Mouse (Mus musculus) spleen, adult 2 months (tissue): Measurements from ENCODE around the gene Pirb. TPM values are rescaled to one million over a fixed set of nuclear protein-coding genes. Genes with fewer than 3 reads are reported as not detected.
A peak's percentile ranks its signal among the peaks of the same experiment; 100 is the strongest.

ENCODE experiments used
- DNase-seq, 2 experiments: peaks; one replicate each; pipeline versions ENCODE4 v3.0.0 to v3.0.0-alpha.2; 2012 to 2021; ENCODE audit warnings: low spot score in 2 of 2, low read depth in 1 of 2
- H3K27ac ChIP-seq: fragments of 200-500 bp; 2 replicates; pipeline ENCODE4 v1.5.1; 2012; ENCODE audit warnings: low read length, inconsistent platforms; ENCODE audit not compliant: insufficient read depth
- H3K27me3 ChIP-seq: fragments of 200-500 bp; 2 replicates; pipeline ENCODE4 v1.6.1; 2012; ENCODE audit warnings: mild to moderate bottlenecking, moderate library complexity, low read length, inconsistent platforms; ENCODE audit not compliant: control insufficient read depth, insufficient read depth
- H3K36me3 ChIP-seq: fragments of 200-500 bp; 2 replicates; pipeline ENCODE4 v1.6.1; 2012; ENCODE audit warnings: mild to moderate bottlenecking, low read length, inconsistent platforms; ENCODE audit not compliant: control insufficient read depth, insufficient read depth
- H3K4me1 ChIP-seq: fragments of 200-500 bp; 2 replicates; pipeline ENCODE4 v1.6.1; 2011; ENCODE audit warnings: inconsistent platforms; ENCODE audit not compliant: control insufficient read depth, insufficient read depth, insufficient read length
- H3K4me3 ChIP-seq: fragments of 200-500 bp; 2 replicates; pipeline ENCODE4 v1.5.1; 2011; ENCODE audit warnings: mild to moderate bottlenecking, inconsistent platforms; ENCODE audit not compliant: insufficient read depth, insufficient read length; ENCODE audit errors: extremely low read depth
- CTCF ChIP-seq: fragments of 200-500 bp; IDR thresholded peaks from 2 replicates; pipeline ENCODE4 v1.5.1; 2011; ENCODE audit warnings: mild to moderate bottlenecking, inconsistent platforms; ENCODE audit not compliant: insufficient read depth, insufficient read length, insufficient replicate concordance; ENCODE audit errors: extremely low read depth
- POLR2A ChIP-seq: fragments of 200-500 bp; IDR thresholded peaks from 2 replicates; pipeline ENCODE4 v1.6.1; 2011; ENCODE audit warnings: low read depth, low read length, inconsistent platforms
- WGBS: fragments of 180-500 bp; shearing (Covaris S2); methylation state at CpG from one replicate; pipeline ENCODE4 v1.1.7; 2018; 5-methylcytosine and 5-hydroxymethylcytosine counted together
- polyA plus RNA-seq: library from polyadenylated mRNA; depleted of rRNA; stranded (reverse); fragments of >200 nt; gene quantifications from 2 replicates; pipeline ENCODE4 v1.2.3, GENCODE M21; 2012

Pirb gene
- polyA plus RNA-seq, 1 experiment, result 51.9 TPM

GRCm38 (mm10) chr7:3677342-3677741 is 42.8 kb downstream of the Pirb start, which contains the start of gene Tmc4:
TSS of gene Tmc4 (minus strand) at chr7:3677553.
- Histone ChIP-seq H3K4me1 (no peaks in the 10 kb centered on the region), H3K27ac (no peak within 1 kb of the TSS)
- no peak for TF ChIP-seq POLR2A
- TF ChIP-seq CTCF, result no peak

GRCm38 (mm10) chr7:3676371-3676770 is 43.8 kb downstream of the Pirb start:
- Histone ChIP-seq H3K27me3 (no peaks in the 10 kb centered on the region), H3K4me3 (no peak overlapping the region), H3K36me3 (peaks cover 6% of the 10 kb centered on the region; the same call in 1 of the 2 replicates), H3K4me1 (no peaks in the 10 kb centered on the region), H3K27ac (no peak overlapping the region)
- WGBS, result 91% methylated on average over 12 of the region's 12 CpGs
- DNase-seq, result no peak
- no peak for TF ChIP-seq POLR2A
- TF ChIP-seq CTCF, result no peak

More at GRCm38 (mm10) chr7:3677342-3677741, 42.8 kb downstream of the Pirb start, which contains the start of gene Tmc4:
- Histone ChIP-seq H3K4me3 (no peak within 1 kb of the TSS), H3K27me3 (no peaks in the 10 kb centered on the region), H3K36me3 (peaks cover 6% of the 10 kb centered on the region)
- no peak for DNase-seq
- 82% methylated on average over 9 of the region's 9 CpGs for WGBS

- H3K27ac ChIP-seq, result no peak overlapping the region
- H3K27me3 ChIP-seq, result no peaks in the 10 kb centered on the region
- no peak overlapping the region for H3K4me3 ChIP-seq
- no peaks in the 10 kb centered on the region for H3K4me1 ChIP-seq
- peaks cover 6% of the 10 kb centered on the region; the same call in 1 of the 2 replicates for H3K36me3 ChIP-seq
- no peak for DNase-seq
- WGBS, result 73% methylated on average over 3 of the region's 3 CpGs
- no peak for TF ChIP-seq CTCF
- TF ChIP-seq POLR2A, result no peak
Measured at GRCm38 (mm10) chr7:3675228-3675548, 45.0 kb downstream of the Pirb start.

DNA sequence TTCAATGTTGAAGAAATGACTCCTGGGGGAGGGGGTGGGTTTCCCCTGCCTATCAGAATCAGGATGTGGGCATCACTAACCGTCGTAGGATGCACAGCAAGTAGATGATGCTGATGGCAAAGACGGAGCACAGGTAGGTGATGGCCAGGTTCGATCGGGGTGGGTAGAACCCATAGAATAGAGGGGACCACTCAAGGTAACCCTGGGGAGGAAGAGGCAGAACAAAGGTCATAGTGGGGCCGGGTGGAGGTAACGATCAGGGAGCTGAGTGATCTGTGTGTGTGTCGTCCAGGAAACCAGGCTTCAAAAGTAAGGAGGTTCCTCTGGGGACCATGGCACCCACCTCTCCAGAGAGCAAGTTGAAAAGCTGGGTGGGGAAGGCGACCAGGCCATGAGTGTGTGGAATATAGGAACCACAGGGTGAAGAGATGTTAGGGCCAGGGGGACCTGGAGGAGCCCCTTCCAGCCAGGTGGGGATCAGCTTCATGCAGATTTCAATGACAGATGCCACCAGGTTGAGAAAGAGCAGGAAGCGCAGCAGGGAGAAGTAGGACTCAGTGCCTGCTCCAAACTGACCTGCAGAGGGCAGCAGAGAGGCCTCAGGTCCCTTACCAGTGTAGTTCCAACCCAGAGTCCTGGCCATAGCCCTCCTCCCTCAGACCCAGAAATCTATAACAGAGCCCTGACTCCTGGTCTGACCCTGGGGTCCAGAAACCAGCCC is 45.5 kb downstream of the Pirb start:
- WGBS, result 60% methylated on average over 10 of the region's 10 CpGs
- Histone ChIP-seq H3K27ac (no peak overlapping the region), H3K4me3 (no peak overlapping the region), H3K4me1 (no peaks in the 10 kb centered on the region), H3K36me3 (peaks cover 6% of the 10 kb centered on the region; the same call in 1 of the 2 replicates), H3K27me3 (no peaks in the 10 kb centered on the region)
- TF ChIP-seq POLR2A (no peak), CTCF (peak; percentile 96)
- peak; percentile 53 to 81 for DNase-seq

DNA sequence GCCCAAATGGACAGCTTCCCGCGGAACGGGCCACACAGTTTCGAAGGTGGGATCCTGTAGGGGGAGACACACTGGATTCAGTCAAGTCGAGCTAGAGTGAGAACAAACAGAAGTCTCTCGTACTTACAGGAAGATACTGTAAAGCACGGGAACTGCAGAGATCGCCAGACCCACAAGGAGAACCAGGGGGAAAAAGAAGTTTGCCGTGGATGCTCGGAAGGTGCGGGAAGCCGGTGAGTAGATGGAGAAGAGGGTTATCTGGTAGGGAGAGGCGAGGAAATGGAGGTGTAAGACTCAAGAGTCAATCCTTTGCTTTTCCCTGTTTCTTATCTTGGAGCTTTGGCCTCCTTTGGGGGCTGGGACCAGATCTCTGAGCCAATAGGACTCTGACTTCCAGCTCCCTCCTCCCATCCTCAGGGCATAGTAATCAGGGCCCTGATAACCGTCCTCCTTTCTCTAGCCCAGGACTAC is 53.2 kb downstream of the Pirb start:
- DNase-seq, result no peak
- 40% methylated on average over 14 of the region's 14 CpGs for WGBS
- Histone ChIP-seq H3K36me3 (peaks cover 7% of the 10 kb centered on the region), H3K4me3 (no peak overlapping the region), H3K27me3 (no peaks in the 10 kb centered on the region), H3K27ac (no peak overlapping the region), H3K4me1 (no peaks in the 10 kb centered on the region; the same call in 1 of the 2 replicates)
- TF ChIP-seq POLR2A, result no peak
- TF ChIP-seq CTCF, result no peak

DNA sequence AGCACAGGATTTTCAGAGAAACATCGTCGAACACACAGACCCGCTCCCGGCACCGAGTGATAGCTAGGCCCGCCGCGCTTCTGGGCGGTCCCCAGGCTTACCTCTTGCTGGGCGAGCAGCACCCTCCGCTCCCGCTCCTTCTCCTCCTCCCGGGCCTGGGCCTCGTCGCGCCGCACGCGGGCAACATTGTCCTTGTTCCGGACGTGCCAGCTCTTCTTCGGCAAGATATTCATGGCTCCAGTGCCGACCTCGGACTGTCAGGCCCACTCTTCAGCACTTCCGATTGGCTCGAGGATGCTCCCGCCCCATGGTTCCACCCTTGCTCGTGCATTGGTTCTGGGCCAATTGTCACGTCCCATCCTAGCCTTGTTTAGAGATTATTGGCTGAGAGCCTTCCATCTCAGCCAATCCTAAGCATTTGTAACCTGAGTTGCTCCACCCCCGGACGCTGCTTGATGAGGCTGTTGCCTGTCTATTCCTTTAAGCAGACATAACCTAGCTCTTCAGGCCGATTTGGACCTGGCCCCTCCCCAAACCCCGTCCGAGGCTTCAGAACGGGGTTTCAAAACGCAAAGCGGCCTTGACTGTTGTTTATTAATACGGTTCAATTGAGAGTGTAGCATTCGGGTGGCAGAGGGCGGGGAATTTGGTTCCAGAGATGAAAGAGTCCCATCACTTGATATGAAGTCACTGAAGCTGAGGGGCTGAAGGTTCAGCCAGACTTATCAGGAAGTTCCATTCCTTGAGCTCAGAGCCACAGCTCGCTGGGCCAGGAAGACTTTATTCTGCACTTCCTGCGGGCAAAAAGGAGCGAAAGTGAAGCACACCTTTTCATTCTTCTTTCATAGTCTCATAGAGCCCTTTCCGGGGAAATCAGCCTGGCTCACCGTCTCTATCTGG is 54.7 kb downstream of the Pirb start, which contains the start of gene Leng1:
TSS of gene Leng1 (minus strand) at position 626 of the 900 bp plus-strand sequence.
- no peaks in the 10 kb centered on the region for H3K27me3 ChIP-seq
- peak within 1 kb of the TSS; percentile 85 for H3K27ac ChIP-seq
- peaks cover 15% of the 10 kb centered on the region for H3K36me3 ChIP-seq
- peak within 1 kb of the TSS; percentile 86 for H3K4me3 ChIP-seq
- WGBS, result 2% methylated on average over 45 of the region's 45 CpGs
- no peaks in the 10 kb centered on the region; the same call in 1 of the 2 replicates for H3K4me1 ChIP-seq
- peak; percentile 91 to 94 for DNase-seq
- TF ChIP-seq CTCF (no peak), POLR2A (peak; percentile 76)
